Mouse (Mus musculus) brain, embryonic 14.5 days (tissue): ENCODE measurements around the gene 9430097D07Rik. TPM values are rescaled to one million over a fixed set of nuclear protein-coding genes. Genes with fewer than 3 reads are reported as not detected.

Experiments
- DNase-seq: peaks from one replicate; pipeline ENCODE4 v3.0.0-alpha.2; 2011; ENCODE audit warnings: low read depth
- CTCF ChIP-seq: fragments of 200-500 bp; IDR thresholded peaks from 2 replicates; pipeline ENCODE4 v1.5.1; 2012; ENCODE audit warnings: inconsistent platforms, mild to moderate bottlenecking, moderate library complexity, borderline replicate concordance; ENCODE audit not compliant: insufficient read depth, insufficient read length; ENCODE audit errors: extremely low read depth
- POLR2A ChIP-seq: fragments of 200-500 bp; IDR thresholded peaks from 2 replicates; pipeline ENCODE4 v1.6.1; 2012; ENCODE audit warnings: mild to moderate bottlenecking, inconsistent platforms, borderline replicate concordance; ENCODE audit not compliant: poor library complexity, insufficient read depth, insufficient read length, severe bottlenecking; ENCODE audit errors: extremely low read depth
- polyA plus RNA-seq: library from polyadenylated mRNA; depleted of rRNA; stranded (reverse); fragments of >200 nt; gene quantifications from 2 replicates; pipeline ENCODE4 v1.2.3, GENCODE M21; 2012

9430097D07Rik gene
- polyA plus RNA-seq, 1 experiment: 0.26 TPM

- peak; percentile 63 for DNase-seq
- TF ChIP-seq CTCF: no peak
- TF ChIP-seq POLR2A: no peak
Observed at GRCm38 (mm10) chr2:32589213-32589795, 13.8 kb upstream of the 9430097D07Rik start.

DNA sequence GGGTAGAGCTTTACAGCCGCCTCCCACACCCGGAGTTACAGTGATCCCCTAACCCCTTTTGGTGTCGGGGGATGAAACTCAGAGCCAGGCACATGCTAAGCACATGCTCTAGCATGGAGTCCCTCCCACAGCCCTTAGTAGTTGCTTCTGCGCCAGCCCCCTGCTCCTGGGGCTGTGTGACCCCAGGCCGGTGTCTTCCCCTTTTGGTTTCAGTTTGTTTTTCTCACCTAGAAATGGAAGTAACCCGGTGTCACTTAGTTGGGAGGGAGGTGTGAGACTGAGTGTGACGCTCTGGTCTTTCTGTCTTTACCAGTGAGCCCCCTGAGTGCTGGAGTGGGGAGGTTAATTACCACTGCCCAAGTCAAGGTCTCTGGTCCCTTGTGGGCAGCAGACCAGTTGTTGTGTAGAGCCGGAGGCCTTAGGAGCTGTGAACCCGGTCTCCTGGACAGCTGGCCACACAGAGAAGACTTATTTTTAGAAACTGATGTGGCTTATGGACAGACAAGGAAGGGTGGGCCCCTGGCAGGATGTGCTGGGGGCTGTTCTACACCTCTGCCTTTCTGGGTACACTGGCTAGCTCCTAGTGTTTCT, 12.3 kb upstream of the 9430097D07Rik start:
- no peak for DNase-seq
- no peak for TF ChIP-seq POLR2A
- TF ChIP-seq CTCF: no peak

- DNase-seq: peak; percentile 96
- TF ChIP-seq CTCF: 0 out of 2 replicates have a peak, but pooled peaks have one; percentile 26
- TF ChIP-seq POLR2A: peak; percentile 56; the same call in 1 of the 2 replicates
Observed at GRCm38 (mm10) chr2:32586871-32587351, 11.4 kb upstream of the 9430097D07Rik start, which contains the start of gene St6galnac4. Gene St6galnac4 (plus strand): TSS chr2:32587095.

DNA sequence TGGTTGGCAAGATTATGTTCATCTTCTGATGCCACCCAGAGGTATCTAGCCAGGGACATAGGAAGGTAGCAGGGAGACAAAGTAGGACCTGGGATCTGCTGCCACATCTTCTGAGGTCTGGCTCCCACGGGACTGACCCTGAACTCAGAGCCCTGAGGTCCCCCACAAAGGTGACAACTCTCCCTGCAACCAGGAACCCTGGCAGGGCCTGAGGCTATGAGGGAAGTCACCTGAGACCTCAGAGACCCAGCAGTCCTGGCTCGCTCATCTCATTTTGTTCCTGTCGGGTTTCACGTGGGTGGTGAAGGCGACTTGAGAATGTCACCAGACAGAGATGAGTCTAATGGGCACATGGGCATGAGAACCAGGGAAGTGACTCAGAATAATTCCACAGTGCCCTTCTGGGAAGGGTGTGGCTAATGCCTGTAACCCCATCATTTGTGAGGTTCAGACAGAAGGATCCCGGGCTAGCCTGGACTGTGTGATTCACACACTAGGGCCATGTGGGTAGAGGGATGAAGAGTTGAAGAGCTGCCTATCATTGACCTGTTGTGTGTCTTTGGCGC, 9.7 kb upstream of the 9430097D07Rik start:
- TF ChIP-seq POLR2A (no peak), CTCF (no peak)
- no peak for DNase-seq

DNA sequence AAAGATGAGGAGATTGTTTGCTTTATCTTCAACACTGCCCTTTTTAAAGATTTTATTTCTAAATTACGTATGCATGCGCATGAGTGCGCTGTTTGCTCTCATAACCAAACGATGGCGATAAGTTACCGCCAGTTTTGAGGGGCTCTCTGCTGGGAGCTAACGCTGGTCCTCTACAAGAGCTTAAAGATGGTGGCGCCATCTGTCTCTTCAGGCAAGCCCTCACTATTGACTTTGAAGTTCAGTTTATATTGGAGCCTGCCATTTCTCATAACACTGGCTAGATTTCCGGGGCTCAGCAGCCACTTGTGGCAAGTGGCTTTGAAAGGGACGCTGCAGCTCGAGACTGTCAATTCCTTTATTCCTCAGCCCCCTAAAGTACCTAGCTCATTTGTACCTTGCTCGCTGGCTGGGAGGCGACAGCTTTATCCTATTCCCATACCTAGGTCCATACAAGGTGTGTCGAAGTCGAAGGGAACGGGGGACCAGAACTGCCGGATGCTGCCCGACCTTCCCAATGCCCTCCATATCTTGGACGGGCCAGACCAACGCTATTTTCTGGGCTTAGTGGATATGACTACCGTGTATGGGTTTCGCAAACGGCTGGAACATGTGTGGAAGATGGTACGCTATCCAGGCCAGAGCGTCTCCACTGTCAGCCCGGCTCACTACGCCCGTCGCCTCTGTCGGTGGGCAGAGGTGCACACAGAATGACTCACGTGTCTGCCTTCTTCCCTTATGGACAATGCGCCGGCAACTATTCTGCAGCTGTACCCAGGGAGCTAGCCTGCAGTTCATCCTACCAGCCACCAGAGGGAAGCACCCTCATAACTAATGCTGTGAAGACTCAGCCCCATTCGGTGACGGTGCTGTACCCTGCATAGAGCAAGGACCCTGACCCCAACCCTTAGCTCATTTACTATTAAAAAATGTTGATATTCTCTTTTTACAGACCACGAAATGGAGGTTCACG, 7.6 kb upstream of the 9430097D07Rik start:
- DNase-seq: peak; percentile 89

DNA sequence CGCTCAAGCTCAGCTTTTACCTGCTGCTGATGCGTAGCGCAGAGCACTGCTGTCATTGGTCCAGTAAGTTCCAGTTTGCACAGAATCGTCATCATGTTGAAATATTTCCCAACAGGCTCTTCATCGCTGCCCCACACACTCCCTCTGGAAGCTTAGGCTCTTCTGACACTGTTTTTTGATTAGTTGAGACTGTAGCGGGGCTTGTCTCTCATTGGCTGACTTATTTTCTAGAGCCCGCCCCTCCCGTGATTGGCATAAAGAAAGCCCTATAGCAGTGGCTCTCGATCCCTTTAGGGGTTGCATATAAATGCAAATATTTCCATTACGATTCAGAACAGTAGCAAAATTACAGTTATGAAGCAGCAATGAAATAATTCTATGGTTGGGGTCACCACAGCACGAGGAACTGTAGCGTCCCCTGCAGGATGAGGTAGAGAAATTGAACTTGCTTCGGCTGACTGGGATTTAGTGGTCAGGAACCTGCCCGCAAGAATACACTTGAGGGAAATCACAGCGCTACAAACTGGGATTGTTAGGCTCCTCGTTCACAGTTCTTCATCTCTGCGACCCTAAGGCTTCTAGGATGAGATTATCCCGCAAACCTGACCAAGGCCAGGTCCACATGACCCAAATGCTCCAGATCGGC, 6.1 kb upstream of the 9430097D07Rik start:
- DNase-seq: peak; percentile 90
- TF ChIP-seq CTCF (no peak), POLR2A (no peak)

More for the DNA sequence above, 7.6 kb upstream of the 9430097D07Rik start:
- TF ChIP-seq CTCF: peak; percentile 96
- TF ChIP-seq POLR2A: peak; percentile 25; the same call in 1 of the 2 replicates

DNA sequence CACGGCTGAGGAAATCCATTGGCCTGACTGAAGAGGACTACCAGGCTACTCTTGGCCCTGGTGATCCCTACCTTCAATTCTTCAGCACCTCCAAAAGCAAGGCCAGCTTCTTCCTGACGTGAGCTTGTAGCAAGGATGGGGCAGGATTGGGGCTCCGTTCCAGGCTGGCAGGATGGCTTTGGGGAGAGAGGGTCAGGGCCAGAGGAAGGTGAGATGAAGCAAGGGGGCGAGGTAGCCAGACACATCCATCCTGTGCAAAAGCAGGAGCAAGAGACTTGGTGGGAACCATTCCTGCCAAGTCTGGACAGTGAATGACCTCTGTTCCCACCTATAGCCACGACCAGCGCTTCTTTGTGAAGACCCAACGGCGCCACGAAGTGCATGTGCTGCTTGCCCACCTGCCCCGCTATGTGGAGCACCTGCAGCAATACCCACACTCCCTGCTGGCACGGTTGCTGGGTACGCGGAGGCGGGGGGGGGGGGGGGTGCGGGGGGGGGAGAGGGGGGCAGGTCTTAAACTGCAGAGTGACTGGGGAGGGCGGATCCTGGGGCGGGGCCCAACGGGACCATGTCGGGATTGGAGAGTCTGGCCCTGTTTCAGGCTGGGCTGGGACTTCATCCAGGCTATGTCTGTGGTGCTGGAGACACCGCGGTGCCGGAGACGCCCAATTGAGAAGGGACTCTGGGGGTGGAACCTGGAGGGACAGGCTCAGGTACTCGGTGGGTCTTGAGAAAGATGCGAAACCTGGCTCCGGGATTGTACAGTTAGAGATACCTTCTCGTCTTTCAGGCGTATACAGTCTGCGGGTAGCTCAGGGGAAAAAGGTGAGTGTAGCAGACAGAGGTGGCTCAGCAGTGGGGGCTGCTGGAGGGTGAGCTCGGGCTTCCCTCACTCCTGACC, 2.9 kb upstream of the 9430097D07Rik start:
- TF ChIP-seq CTCF (no peak), POLR2A (no peak)
- DNase-seq: no peak

- DNase-seq: no peak
- no peak for TF ChIP-seq POLR2A
- no peak for TF ChIP-seq CTCF
Observed at GRCm38 (mm10) chr2:32576532-32576931, 1.0 kb upstream of the 9430097D07Rik start.

DNA sequence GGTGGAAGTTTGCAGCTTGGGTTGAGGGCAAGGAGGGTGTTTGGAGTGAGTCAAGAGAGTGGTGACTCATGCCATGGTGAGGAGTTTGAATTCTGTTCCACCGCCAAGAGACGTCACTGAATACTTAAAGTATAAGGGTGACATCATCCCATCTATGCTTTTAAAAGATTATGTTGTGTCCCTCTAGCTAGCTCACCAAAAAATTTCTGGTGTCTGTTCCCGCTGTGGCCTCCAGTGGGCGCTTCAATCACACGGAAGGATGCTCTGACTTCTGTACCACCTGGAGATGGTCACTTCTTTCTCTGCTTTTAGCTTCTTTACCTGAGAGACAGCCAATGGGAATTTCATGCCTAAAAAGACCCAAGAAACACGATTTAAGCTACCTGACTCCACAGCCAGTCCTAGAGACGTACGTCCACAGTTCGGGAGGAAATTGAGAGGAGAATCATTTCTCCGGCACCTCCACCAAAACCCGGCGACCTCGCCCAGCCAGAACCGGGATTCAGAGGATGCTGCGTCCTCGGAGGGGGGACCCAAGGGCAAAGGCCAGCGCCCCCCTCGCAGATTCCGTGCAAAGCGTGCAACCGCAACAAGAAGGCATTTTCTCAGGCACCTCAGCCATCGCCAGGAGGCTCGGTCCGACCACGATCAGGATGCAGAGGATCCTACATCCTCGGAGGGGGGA, 441 bp downstream of the 9430097D07Rik start:
- peak; percentile 68 for DNase-seq
- TF ChIP-seq CTCF: peak; percentile 89
- TF ChIP-seq POLR2A: no peak

DNA sequence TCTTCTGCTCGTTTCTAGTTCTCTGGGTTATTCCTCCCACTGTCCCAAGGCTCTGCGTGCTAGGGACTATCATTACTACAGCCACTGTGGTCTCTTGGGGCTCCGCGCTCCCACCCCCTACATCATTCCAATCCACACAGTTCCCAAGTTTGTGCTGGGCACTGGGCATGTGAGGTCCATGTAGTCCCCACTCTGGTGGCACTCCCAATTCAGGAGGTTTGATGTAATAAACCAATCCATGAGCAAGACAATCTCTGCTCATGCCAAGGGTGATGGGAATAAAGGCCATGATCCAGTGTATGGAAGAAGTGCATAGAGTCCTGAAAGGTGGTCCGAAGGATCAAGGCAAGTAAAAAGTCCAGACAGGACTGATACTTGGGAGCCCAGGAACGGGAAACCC, 987 bp downstream of the 9430097D07Rik start, which contains the start of gene Pip5kl1:
TSS of gene Pip5kl1 (plus strand) at position 301 of the 400 bp plus-strand sequence.
- no peak for TF ChIP-seq CTCF
- TF ChIP-seq POLR2A: no peak

More for the DNA sequence above, 987 bp downstream of the 9430097D07Rik start, which contains the start of gene Pip5kl1:
- DNase-seq: no peak
